Comparison of ENCODE assay signal across 17 mouse cellular contexts in the genomic region with DNA sequence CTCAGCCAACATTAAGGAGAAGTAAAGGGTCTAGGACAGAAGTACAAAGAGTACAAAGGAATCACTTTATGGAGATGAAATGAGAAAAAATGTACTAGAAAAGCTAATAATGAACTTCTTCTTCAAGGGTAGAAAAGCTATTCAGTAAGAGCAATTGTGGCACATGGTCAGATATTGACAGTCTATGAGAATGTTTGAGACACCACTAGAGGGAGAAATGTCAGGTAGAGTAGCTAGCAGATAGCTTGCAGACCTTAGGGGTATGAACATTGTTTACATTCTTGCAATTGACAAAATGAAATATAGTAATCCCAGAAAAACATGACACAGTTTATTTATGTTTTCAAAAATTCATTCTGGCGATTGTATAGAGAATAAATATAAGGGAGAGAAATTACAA.
A peak's percentile ranks its signal among the peaks of the same experiment; 100 is the strongest.
DNase-seq lines count a peak whose midpoint lies in the region; ATAC-seq lines count a peak whose summit lies in the region.
"Had no signal": no experiment of that assay in that cellular context is flagged by ENCODE, and none has a peak within 500 bp of the region (broad histone marks: within the 10 kb centered on the region; RNA-seq: fewer than 3 reads in every experiment).

No protein-coding gene starts in this region.

- DNase-seq in CD4-positive, CD25-positive, alpha-beta regulatory T cell, adult 2 months (ENCODE audit: low read depth, low spot score), result peak; percentile 14
- DNase-seq in thymus, postnatal 10 days (ENCODE audit: low spot score in 2 of 2), result no peak
- DNase-seq in left cerebral cortex, adult 8-10 months (ENCODE audit: low spot score in 2 of 2), result no peak
- DNase-seq in gastrocnemius, postnatal 4 days (ENCODE audit: low spot score in 2 of 2), result no peak
- DNase-seq: adrenal gland, adult 8-10 months; adrenal gland, postnatal 25 days; cerebellum, adult 11 months; cerebellum, adult 18-20 months; cerebellum, adult 8-10 months; cerebellum, adult 9-11 months; cerebellum, postnatal 14 days; cerebellum, postnatal 36 days; embryo, embryonic 11 days had no signal

- ATAC-seq in CD4-positive, CD25-positive, alpha-beta regulatory T cell, adult 4 months, result peak; percentile 42
- ATAC-seq in activated CD4-positive, CD25-positive, alpha-beta regulatory T cell, adult 4 months, result peak; percentile 60
- ATAC-seq: forebrain, embryonic 14.5 days; forebrain, embryonic 16.5 days had no signal
